Mouse (Mus musculus) thymus, postnatal 14 days (tissue): ENCODE measurements around the gene Tdg.
"Not testable (repeated sequence)": the region's sequence is repeated elsewhere in the genome, so short reads cannot be mapped to it uniquely, and the experiment has no call there.

Source experiments
- DNase-seq: peaks from one replicate; pipeline ENCODE4 v3.0.0; 2021

Gene Tdg

DNA sequence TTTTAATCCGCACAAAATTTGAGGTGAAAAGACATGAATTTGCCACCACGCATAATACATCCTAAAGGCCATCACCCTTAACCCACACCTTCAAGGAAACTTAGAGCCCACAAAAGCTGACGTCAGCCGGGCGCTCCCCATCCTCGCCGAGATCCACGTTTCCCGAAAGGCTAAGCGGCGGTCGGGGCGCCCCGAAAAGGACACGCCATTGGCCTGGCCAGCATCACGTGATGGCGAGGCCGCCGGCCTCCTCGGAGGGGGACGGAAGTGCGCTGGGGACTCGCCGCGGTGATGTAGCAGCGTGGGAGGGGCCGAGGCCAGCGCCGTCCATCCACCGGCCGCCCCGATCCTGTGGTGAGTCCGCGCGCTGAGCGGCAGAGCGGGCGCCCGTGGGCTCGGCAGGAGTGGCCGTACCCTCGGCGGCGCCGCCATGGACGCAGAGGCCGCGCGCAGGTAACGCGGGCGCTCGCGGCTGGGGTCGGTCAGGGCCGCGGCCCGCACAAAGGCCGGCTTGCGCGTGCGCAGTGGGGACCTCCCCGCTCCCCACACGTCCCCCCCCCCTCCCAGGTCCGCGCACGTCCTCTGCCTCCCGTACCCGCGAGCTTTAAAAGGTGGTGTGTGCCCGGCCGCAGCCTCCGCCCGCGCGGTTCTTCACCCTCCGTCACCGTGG is at the start of gene Tdg:
Tdg (plus strand) TSS at position 243 of the 670 bp plus-strand sequence.
- peak; percentile 92 for DNase-seq

GRCm38 (mm10) chr10:82589673-82590072 is 40.0 kb upstream of the Tdg start:
- not testable (repeated sequence) for DNase-seq

DNA sequence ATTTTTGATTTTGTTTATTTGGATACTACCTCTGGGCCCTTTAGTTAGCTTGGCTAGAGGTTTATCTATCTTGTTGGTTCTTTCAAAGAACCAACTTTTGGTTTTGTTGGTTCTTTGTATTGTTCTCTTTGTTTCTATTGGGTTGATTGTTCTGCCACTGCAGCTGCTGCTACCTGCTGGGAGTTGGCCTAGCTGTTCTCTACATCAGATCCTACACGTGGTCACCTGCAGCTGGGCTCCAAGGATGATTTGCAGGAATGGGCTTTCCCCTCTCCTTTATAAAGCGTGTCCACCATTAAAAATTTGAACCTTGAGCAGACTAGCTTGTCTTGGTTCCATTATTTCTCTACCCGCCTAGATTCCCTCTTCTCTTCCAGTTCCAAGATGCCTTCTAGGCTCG is 35.2 kb upstream of the Tdg start:
- DNase-seq: not testable (repeated sequence)

DNA sequence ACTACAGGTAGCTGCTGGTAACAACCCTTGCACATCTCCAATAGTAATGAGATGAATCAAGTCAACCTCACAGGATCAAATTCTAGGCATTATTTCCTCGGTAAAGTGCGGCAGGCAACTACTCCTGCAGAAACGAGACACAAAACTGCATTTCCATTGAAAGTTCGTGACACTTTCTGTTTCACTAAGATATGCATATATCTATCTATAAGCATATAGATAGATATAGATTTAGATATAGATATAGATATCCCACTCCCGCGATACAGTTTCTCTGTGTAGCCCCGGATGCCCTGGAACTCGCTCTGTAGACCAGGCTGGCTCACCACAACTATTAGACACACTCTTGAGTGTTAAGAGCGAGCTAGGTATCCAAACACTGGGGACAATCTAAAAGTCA is 7.4 kb upstream of the Tdg start:
- no peak for DNase-seq

- DNase-seq: peak; percentile 89
These were observed 6.7 kb upstream of the Tdg start, which contains the start of gene 1190007I07Rik for GRCm38 (mm10) chr10:82622671-82623552. 1190007I07Rik (minus strand) TSS chr10:82623228.

GRCm38 (mm10) chr10:82623553-82623932 is 6.1 kb upstream of the Tdg start:
- DNase-seq: not testable (repeated sequence)

- peak; percentile 23 for DNase-seq
These were observed 480 bp upstream of the Tdg start for GRCm38 (mm10) chr10:82629111-82629585.

GRCm38 (mm10) chr10:82630497-82630896 is 869 bp downstream of the Tdg start:
- no peak for DNase-seq

- no peak for DNase-seq
These were observed 1.5 kb downstream of the Tdg start for GRCm38 (mm10) chr10:82631133-82631532.

- DNase-seq: no peak
These were observed 3.1 kb downstream of the Tdg start for GRCm38 (mm10) chr10:82632496-82633280.

- DNase-seq: no peak
These were observed 4.7 kb downstream of the Tdg start for GRCm38 (mm10) chr10:82634348-82634747.

GRCm38 (mm10) chr10:82636321-82636720 is 6.7 kb downstream of the Tdg start:
- no peak for DNase-seq

- DNase-seq: no peak
These were observed 9.5 kb downstream of the Tdg start for GRCm38 (mm10) chr10:82639032-82639698.

DNA sequence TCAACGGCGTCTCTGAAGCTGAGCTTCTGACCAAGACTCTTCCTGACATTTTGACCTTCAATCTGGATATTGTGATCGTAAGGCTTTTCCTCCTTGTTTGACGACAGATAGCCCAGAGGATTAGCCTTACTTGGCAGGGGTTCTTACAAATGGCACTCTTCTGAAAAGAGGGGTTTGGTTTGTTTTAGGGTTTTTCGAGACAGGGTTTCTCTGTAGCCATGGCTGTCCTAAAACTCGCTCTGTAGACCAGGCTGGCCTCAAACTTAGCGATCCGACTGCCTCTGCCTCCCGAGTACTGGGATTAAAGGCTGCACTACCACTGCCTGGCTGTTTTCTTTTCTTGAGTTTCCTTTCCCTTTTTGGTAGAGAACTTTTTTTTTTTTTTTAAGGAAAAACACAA is 11.9 kb downstream of the Tdg start:
- no peak for DNase-seq

DNA sequence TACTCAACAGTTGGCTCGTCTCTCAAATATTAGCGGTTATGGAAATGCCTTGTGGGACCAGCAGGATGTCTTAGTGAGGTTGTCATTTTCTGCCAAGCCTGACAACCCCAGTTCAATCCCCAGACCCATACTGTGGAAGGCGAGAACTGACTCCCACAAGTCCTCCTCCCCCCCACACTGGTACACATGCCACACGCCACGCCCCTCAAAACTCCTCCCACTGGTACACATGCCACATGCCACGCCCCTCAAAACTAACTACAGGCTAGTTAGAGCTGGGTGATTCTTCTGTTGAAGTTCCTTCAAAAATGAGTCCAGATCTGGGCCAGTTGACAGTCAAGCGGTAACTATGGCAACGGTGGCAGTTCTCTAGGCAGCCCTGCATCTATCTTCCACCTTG is 16.5 kb downstream of the Tdg start:
- no peak for DNase-seq

DNA sequence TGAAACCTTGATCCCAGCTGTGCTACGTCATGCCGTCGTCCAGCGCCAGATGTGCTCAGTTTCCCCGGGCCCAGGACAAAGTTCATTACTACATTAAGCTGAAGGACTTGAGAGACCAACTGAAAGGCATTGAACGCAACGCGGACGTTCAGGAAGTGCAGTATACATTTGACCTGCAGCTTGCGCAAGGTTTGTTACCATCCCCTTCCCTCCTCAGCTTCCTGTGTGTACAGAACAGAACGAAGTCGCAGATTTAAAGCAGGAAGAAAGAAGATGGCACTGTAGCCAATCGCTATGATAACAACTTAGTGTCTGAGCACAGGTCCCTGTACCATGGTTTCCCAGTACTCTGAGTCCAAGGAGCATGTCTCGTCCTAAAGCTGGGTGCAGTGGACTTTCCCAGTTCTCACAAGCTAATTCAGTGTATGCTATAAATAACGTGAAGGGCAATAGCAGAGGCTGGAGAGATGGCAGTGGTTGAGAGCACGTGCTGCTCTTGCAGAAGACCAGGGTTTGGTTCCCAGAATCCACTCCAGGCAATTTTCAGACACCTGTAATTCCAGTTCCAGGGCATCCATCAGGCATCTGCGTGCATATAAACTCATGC is 17.7 kb downstream of the Tdg start:
- DNase-seq: no peak

DNA sequence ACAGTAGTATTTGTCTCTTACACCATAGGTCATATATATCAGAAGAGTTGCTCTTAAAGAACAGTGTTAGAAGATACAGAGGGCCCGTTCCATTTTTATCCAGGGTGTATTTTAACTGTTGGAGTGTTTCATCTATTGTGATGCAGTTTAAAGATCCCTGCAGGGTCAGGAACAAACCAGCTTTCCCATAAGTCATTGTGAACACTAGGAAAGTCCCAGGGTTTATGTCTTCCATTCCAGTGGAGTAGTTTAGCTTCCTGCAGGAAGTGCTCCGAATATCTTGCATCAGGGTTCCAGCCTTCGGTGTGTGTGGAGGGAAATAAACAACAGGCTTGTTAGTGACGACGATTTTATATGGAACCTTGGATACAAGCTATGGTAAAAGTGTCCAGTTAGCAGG is 21.6 kb downstream of the Tdg start:
- DNase-seq: no peak

DNA sequence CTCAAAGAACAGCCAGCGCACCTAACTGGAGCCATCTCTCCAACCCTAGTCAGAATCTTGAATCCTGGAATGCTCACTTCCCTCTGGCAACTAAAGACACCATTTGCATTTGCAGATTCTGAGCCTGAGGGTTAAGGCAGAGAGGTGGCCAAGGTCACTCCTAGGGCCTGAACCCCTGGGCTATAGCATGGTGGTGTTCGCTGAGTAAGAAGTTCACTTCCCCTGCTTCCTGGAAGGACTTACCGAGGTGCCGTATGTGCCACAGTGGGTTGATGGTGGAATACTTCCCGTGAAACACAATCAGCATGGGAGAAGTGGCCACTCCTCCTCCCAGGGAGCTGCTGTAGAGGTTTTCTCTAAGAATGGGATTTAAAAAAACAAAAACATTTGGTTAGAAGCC is 23.0 kb downstream of the Tdg start:
- DNase-seq: no peak

DNA sequence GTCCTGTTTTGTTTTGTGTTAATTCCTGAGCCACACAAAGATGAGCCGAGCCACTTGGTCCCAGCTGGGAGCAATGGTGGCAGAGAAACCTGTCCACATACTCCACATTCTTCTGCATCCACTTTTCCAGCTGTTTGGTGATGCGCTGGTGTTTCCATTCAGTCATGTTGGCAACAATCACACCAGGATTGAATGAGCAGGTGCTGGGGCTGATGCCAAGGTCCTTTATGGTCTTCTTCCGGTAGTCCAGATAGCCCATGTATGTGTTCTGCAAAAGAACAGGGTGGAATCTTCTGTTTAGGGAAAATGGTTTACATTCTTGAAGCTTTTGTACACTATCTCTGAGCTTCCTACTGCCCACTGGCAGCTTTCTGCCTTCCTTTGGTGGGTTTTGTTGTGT is 25.0 kb downstream of the Tdg start:
- DNase-seq: no peak

GRCm38 (mm10) chr10:82661820-82662219 is 32.2 kb downstream of the Tdg start:
- DNase-seq: peak; percentile 16

GRCm38 (mm10) chr10:82662267-82662990 is 32.8 kb downstream of the Tdg start:
- peak; percentile 76 for DNase-seq
